Mouse (Mus musculus) kidney, embryonic 14.5 days (tissue): Measurements from ENCODE around the gene Lrba. TPM values are rescaled to one million over a fixed set of nuclear protein-coding genes. Genes with fewer than 3 reads are reported as not detected.

Experiments
- ATAC-seq: fragments of 200-750 bp; cut with Nextera tagmentation; 2 replicates; pipeline ENCODE4 v1.8.0; 2017; ENCODE audit warnings: moderate number of reproducible peaks, mild to moderate bottlenecking, moderate TSS enrichment, moderate library complexity; ENCODE audit not compliant: low FRiP score, low TSS enrichment
- H3K27ac ChIP-seq: fragments of 300-500 bp; sonication (generic); 2 replicates; pipeline ENCODE4 v1.5.1; 2014; ENCODE audit warnings: low read depth, mild to moderate bottlenecking, low read length, moderate library complexity, mixed read lengths
- H3K27me3 ChIP-seq: fragments of 300-500 bp; sonication (generic); 2 replicates; pipeline ENCODE4 v1.6.1; 2014; ENCODE audit warnings: mild to moderate bottlenecking, low read length; ENCODE audit not compliant: control insufficient read depth, insufficient read depth
- H3K36me3 ChIP-seq: fragments of 300-500 bp; sonication (generic); 2 replicates; pipeline ENCODE4 v1.6.1; 2014; ENCODE audit warnings: low read length, mixed read lengths; ENCODE audit not compliant: control insufficient read depth, insufficient read depth
- H3K4me1 ChIP-seq: fragments of 300-500 bp; sonication (generic); 2 replicates; pipeline ENCODE4 v1.6.1; 2014; ENCODE audit warnings: low read length, mixed read lengths; ENCODE audit not compliant: control insufficient read depth, insufficient read depth
- H3K4me2 ChIP-seq: fragments of 300-500 bp; sonication (generic); replicated peaks from 2 replicates; pipeline ENCODE4 v1.6.1; 2014; ENCODE audit warnings: low read depth, mild to moderate bottlenecking, low read length
- H3K4me3 ChIP-seq: fragments of 300-500 bp; sonication (generic); 2 replicates; pipeline ENCODE4 v1.5.1; 2014; ENCODE audit warnings: mild to moderate bottlenecking, low read length
- H3K9ac ChIP-seq: fragments of 300-500 bp; sonication (generic); 2 replicates; pipeline ENCODE4 v1.6.1; 2014; ENCODE audit warnings: low read depth, mild to moderate bottlenecking, low read length, moderate library complexity
- H3K9me3 ChIP-seq: fragments of 300-500 bp; sonication (generic); 2 replicates; pipeline ENCODE4 v1.6.1; 2016; ENCODE audit warnings: low read length; ENCODE audit not compliant: control insufficient read depth
- WGBS: fragments of 180-500 bp; shearing (Covaris S2); extraction: QIAGEN DNeasy Blood & Tissue Kit; methylation state at CpG from one replicate; pipeline ENCODE4 v1.1.7; 2014; 5-methylcytosine and 5-hydroxymethylcytosine counted together
- polyA plus RNA-seq: library from polyadenylated mRNA; unstranded; fragments of >200 nt; fragmentation: Nextera tagmentation; extraction: Ambion mirVana; gene quantifications from 2 replicates; pipeline ENCODE4 v1.2.1, GENCODE M21; 2014

Gene Lrba
- polyA plus RNA-seq, 1 experiment from 2014 or later: 13.4 TPM

- H3K4me2 ChIP-seq: no peak overlapping the region
- no peak for ATAC-seq
- H3K9me3 ChIP-seq: no peaks in the 10 kb centered on the region
- no peak overlapping the region for H3K9ac ChIP-seq
- no peaks in the 10 kb centered on the region for H3K27me3 ChIP-seq
- H3K4me3 ChIP-seq: no peak overlapping the region
- 0 out of 2 replicates have a peak, but pooled peaks cover 4% of the 10 kb centered on the region for H3K4me1 ChIP-seq
- no peak overlapping the region for H3K27ac ChIP-seq
- 63% methylated on average over 2 of the region's 2 CpGs for WGBS
- no peaks in the 10 kb centered on the region for H3K36me3 ChIP-seq
Measured at GRCm38 (mm10) chr3:86308833-86309232, 84.4 kb downstream of the Lrba start.

- Histone ChIP-seq H3K4me3 (no peak overlapping the region), H3K9ac (no peak overlapping the region), H3K4me1 (0 out of 2 replicates have a peak, but pooled peaks cover 4% of the 10 kb centered on the region), H3K9me3 (no peaks in the 10 kb centered on the region), H3K27me3 (no peaks in the 10 kb centered on the region), H3K36me3 (no peaks in the 10 kb centered on the region), H3K27ac (no peak overlapping the region), H3K4me2 (no peak overlapping the region)
- 75% methylated on average over 5 of the region's 5 CpGs for WGBS
- ATAC-seq: no peak
Measured at GRCm38 (mm10) chr3:86310216-86310615, 85.7 kb downstream of the Lrba start.

GRCm38 (mm10) chr3:86311406-86311805 is 86.9 kb downstream of the Lrba start:
- no peak for ATAC-seq
- Histone ChIP-seq H3K9me3 (no peaks in the 10 kb centered on the region), H3K27me3 (no peaks in the 10 kb centered on the region), H3K9ac (no peak overlapping the region), H3K4me1 (0 out of 2 replicates have a peak, but pooled peaks cover 4% of the 10 kb centered on the region), H3K36me3 (no peaks in the 10 kb centered on the region), H3K27ac (no peak overlapping the region), H3K4me2 (no peak overlapping the region), H3K4me3 (no peak overlapping the region)
- WGBS: 40% methylated on average over 1 of the region's 1 CpGs

GRCm38 (mm10) chr3:86317636-86318035 is 93.2 kb downstream of the Lrba start:
- H3K27me3 ChIP-seq: no peaks in the 10 kb centered on the region
- H3K4me1 ChIP-seq: no peaks in the 10 kb centered on the region
- H3K4me2 ChIP-seq: no peak overlapping the region
- H3K36me3 ChIP-seq: no peaks in the 10 kb centered on the region
- WGBS: 93% methylated on average over 5 of the region's 5 CpGs
- H3K4me3 ChIP-seq: no peak overlapping the region
- no peak for ATAC-seq
- no peaks in the 10 kb centered on the region for H3K9me3 ChIP-seq
- no peak overlapping the region for H3K27ac ChIP-seq
- H3K9ac ChIP-seq: no peak overlapping the region

GRCm38 (mm10) chr3:86328531-86328930 is 104.1 kb downstream of the Lrba start:
- Histone ChIP-seq H3K27me3 (no peaks in the 10 kb centered on the region), H3K36me3 (no peaks in the 10 kb centered on the region; the same call in 1 of the 2 replicates), H3K27ac (no peak overlapping the region), H3K4me3 (no peak overlapping the region), H3K4me1 (no peaks in the 10 kb centered on the region), H3K9ac (no peak overlapping the region), H3K4me2 (no peak overlapping the region), H3K9me3 (no peaks in the 10 kb centered on the region)
- no peak for ATAC-seq
- 26% methylated on average over 1 of the region's 1 CpGs for WGBS

- WGBS: 67% methylated on average over 5 of the region's 5 CpGs
- Histone ChIP-seq H3K27me3 (no peaks in the 10 kb centered on the region), H3K9me3 (no peaks in the 10 kb centered on the region), H3K27ac (no peak overlapping the region), H3K36me3 (no peaks in the 10 kb centered on the region; the same call in 1 of the 2 replicates), H3K9ac (no peak overlapping the region), H3K4me3 (no peak overlapping the region), H3K4me1 (no peaks in the 10 kb centered on the region), H3K4me2 (no peak overlapping the region)
- no peak for ATAC-seq
Measured at GRCm38 (mm10) chr3:86343261-86343660, 118.8 kb downstream of the Lrba start.

GRCm38 (mm10) chr3:86362486-86362885 is 138.0 kb downstream of the Lrba start:
- H3K9ac ChIP-seq: no peak overlapping the region
- no peaks in the 10 kb centered on the region for H3K27me3 ChIP-seq
- 70% methylated on average over 5 of the region's 5 CpGs for WGBS
- no peak for ATAC-seq
- no peaks in the 10 kb centered on the region for H3K36me3 ChIP-seq
- no peaks in the 10 kb centered on the region for H3K4me1 ChIP-seq
- H3K27ac ChIP-seq: no peak overlapping the region
- no peak overlapping the region for H3K4me2 ChIP-seq
- no peak overlapping the region for H3K4me3 ChIP-seq
- H3K9me3 ChIP-seq: no peaks in the 10 kb centered on the region

GRCm38 (mm10) chr3:86371466-86371865 is 147.0 kb downstream of the Lrba start:
- H3K4me1 ChIP-seq: no peaks in the 10 kb centered on the region
- no peak for ATAC-seq
- WGBS: 75% methylated on average over 2 of the region's 2 CpGs
- no peak overlapping the region for H3K4me2 ChIP-seq
- H3K9me3 ChIP-seq: no peaks in the 10 kb centered on the region
- no peak overlapping the region for H3K27ac ChIP-seq
- no peak overlapping the region for H3K9ac ChIP-seq
- no peak overlapping the region for H3K4me3 ChIP-seq
- no peaks in the 10 kb centered on the region for H3K36me3 ChIP-seq
- H3K27me3 ChIP-seq: no peaks in the 10 kb centered on the region

- no peaks in the 10 kb centered on the region for H3K9me3 ChIP-seq
- H3K9ac ChIP-seq: no peak overlapping the region
- H3K36me3 ChIP-seq: no peaks in the 10 kb centered on the region
- H3K27ac ChIP-seq: no peak overlapping the region
- H3K4me3 ChIP-seq: no peak overlapping the region
- ATAC-seq: no peak
- no peaks in the 10 kb centered on the region for H3K4me1 ChIP-seq
- WGBS: 93% methylated on average over 2 of the region's 2 CpGs
- H3K4me2 ChIP-seq: no peak overlapping the region
- H3K27me3 ChIP-seq: no peaks in the 10 kb centered on the region
Measured at GRCm38 (mm10) chr3:86375276-86375675, 150.8 kb downstream of the Lrba start.
